Mouse (Mus musculus): Measurements from ENCODE around the gene Vwa8. TPM values are rescaled to one million over a fixed set of nuclear protein-coding genes. Genes with fewer than 3 reads are reported as not detected.
A peak's percentile ranks its signal among the peaks of the same experiment; 100 is the strongest.

Vwa8 gene
- 9.5 and 10.0 TPM in 2 replicates for polyA plus RNA-seq (2016; fragmentation: Nextera tagmentation; extraction: Ambion mirVana)

- Histone ChIP-seq H3K36me3 (no peaks in the 10 kb centered on the region), H3K4me1 (peaks cover 10% of the 10 kb centered on the region), H3K9me3 (replicated peaks) (no peaks in the 10 kb centered on the region), H3K9ac (peak within 1 kb of the TSS; percentile 79), H3K4me2 (replicated peaks) (peak within 1 kb of the TSS; percentile 75), H3K4me3 (peak within 1 kb of the TSS; percentile 75), H3K27ac (peak within 1 kb of the TSS; percentile 86), H3K27me3 (no peaks in the 10 kb centered on the region)
- 3% methylated on average over 58 of the region's 61 CpGs for WGBS
- ATAC-seq (ENCODE audit: low FRiP score): peak; percentile 90
Measured at GRCm38 (mm10) chr14:78848941-78849911, at the start of gene Vwa8. Vwa8 (plus strand) TSS chr14:78849052.

- Histone ChIP-seq H3K9ac (no peak overlapping the region), H3K9me3 (replicated peaks) (no peaks in the 10 kb centered on the region), H3K36me3 (no peaks in the 10 kb centered on the region), H3K27ac (no peak overlapping the region), H3K4me2 (replicated peaks) (no peak overlapping the region), H3K27me3 (no peaks in the 10 kb centered on the region), H3K4me1 (no peaks in the 10 kb centered on the region), H3K4me3 (no peak overlapping the region)
- 93% methylated on average over 2 of the region's 2 CpGs for WGBS
- no peak for ATAC-seq (ENCODE audit: low FRiP score)
Measured at GRCm38 (mm10) chr14:78802378-78802777, 46.5 kb upstream of the Vwa8 start.

GRCm38 (mm10) chr14:78803924-78804323 lies 44.9 kb upstream of the Vwa8 start:
- WGBS: 77% methylated on average over 6 of the region's 6 CpGs
- H3K9me3 ChIP-seq (replicated peaks): no peaks in the 10 kb centered on the region
- no peak for ATAC-seq (ENCODE audit: low FRiP score)
- H3K4me3 ChIP-seq: no peak overlapping the region
- no peaks in the 10 kb centered on the region for H3K27me3 ChIP-seq
- H3K27ac ChIP-seq: no peak overlapping the region
- no peak overlapping the region for H3K9ac ChIP-seq
- H3K4me2 ChIP-seq (replicated peaks): no peak overlapping the region
- H3K4me1 ChIP-seq: no peaks in the 10 kb centered on the region
- H3K36me3 ChIP-seq: no peaks in the 10 kb centered on the region

GRCm38 (mm10) chr14:78812896-78813295 lies 36.0 kb upstream of the Vwa8 start:
- ATAC-seq (ENCODE audit: low FRiP score): no peak
- Histone ChIP-seq H3K4me1 (no peaks in the 10 kb centered on the region), H3K36me3 (no peaks in the 10 kb centered on the region), H3K27me3 (no peaks in the 10 kb centered on the region), H3K4me2 (replicated peaks) (no peak overlapping the region), H3K9ac (no peak overlapping the region), H3K27ac (no peak overlapping the region), H3K9me3 (replicated peaks) (no peaks in the 10 kb centered on the region), H3K4me3 (no peak overlapping the region)
- 97% methylated on average over 2 of the region's 2 CpGs for WGBS

- WGBS: 43% methylated on average over 2 of the region's 3 CpGs
Measured at GRCm38 (mm10) chr14:78816411-78816810, 32.4 kb upstream of the Vwa8 start.

GRCm38 (mm10) chr14:78817651-78818050 lies 31.2 kb upstream of the Vwa8 start:
- Histone ChIP-seq H3K4me3 (no peak overlapping the region), H3K9ac (no peak overlapping the region), H3K9me3 (replicated peaks) (no peaks in the 10 kb centered on the region), H3K27me3 (no peaks in the 10 kb centered on the region), H3K36me3 (no peaks in the 10 kb centered on the region), H3K4me2 (replicated peaks) (no peak overlapping the region), H3K4me1 (no peaks in the 10 kb centered on the region), H3K27ac (no peak overlapping the region)
- WGBS: 86% methylated on average over 3 of the region's 3 CpGs
- no peak for ATAC-seq (ENCODE audit: low FRiP score)

More at GRCm38 (mm10) chr14:78816411-78816810, 32.4 kb upstream of the Vwa8 start:
- ATAC-seq (ENCODE audit: low FRiP score): no peak
- H3K36me3 ChIP-seq: no peaks in the 10 kb centered on the region
- H3K27me3 ChIP-seq: no peaks in the 10 kb centered on the region
- H3K4me2 ChIP-seq (replicated peaks): no peak overlapping the region
- H3K9ac ChIP-seq: no peak overlapping the region
- H3K27ac ChIP-seq: no peak overlapping the region
- H3K9me3 ChIP-seq (replicated peaks): no peaks in the 10 kb centered on the region
- no peaks in the 10 kb centered on the region for H3K4me1 ChIP-seq
- H3K4me3 ChIP-seq: no peak overlapping the region

GRCm38 (mm10) chr14:78818406-78818805 lies 30.4 kb upstream of the Vwa8 start:
- Histone ChIP-seq H3K9me3 (replicated peaks) (no peaks in the 10 kb centered on the region), H3K4me3 (no peak overlapping the region), H3K9ac (no peak overlapping the region), H3K27me3 (no peaks in the 10 kb centered on the region), H3K4me1 (no peaks in the 10 kb centered on the region), H3K27ac (no peak overlapping the region), H3K36me3 (no peaks in the 10 kb centered on the region), H3K4me2 (replicated peaks) (no peak overlapping the region)
- WGBS: 88% methylated on average over 3 of the region's 3 CpGs
- no peak for ATAC-seq (ENCODE audit: low FRiP score)

GRCm38 (mm10) chr14:78824013-78824412 lies 24.8 kb upstream of the Vwa8 start:
- ATAC-seq (ENCODE audit: low FRiP score): no peak
- no peak overlapping the region for H3K4me3 ChIP-seq
- H3K36me3 ChIP-seq: no peaks in the 10 kb centered on the region
- H3K4me2 ChIP-seq (replicated peaks): no peak overlapping the region
- H3K9ac ChIP-seq: no peak overlapping the region
- no peaks in the 10 kb centered on the region for H3K9me3 ChIP-seq (replicated peaks)
- H3K4me1 ChIP-seq: no peaks in the 10 kb centered on the region
- 85% methylated on average over 4 of the region's 4 CpGs for WGBS
- H3K27me3 ChIP-seq: no peaks in the 10 kb centered on the region
- H3K27ac ChIP-seq: no peak overlapping the region

- no peak for ATAC-seq (ENCODE audit: low FRiP score)
- Histone ChIP-seq H3K4me1 (no peaks in the 10 kb centered on the region), H3K4me2 (replicated peaks) (no peak overlapping the region), H3K9ac (no peak overlapping the region), H3K9me3 (replicated peaks) (no peaks in the 10 kb centered on the region), H3K27ac (no peak overlapping the region), H3K4me3 (no peak overlapping the region), H3K27me3 (no peaks in the 10 kb centered on the region), H3K36me3 (no peaks in the 10 kb centered on the region)
- 40% methylated on average over 4 of the region's 4 CpGs for WGBS
Measured at GRCm38 (mm10) chr14:78824507-78824906, 24.3 kb upstream of the Vwa8 start.

- 58% methylated on average over 4 of the region's 4 CpGs for WGBS
- H3K9ac ChIP-seq: no peak overlapping the region
- ATAC-seq (ENCODE audit: low FRiP score): no peak
- no peak overlapping the region for H3K4me2 ChIP-seq (replicated peaks)
- no peaks in the 10 kb centered on the region for H3K27me3 ChIP-seq
- no peak overlapping the region for H3K27ac ChIP-seq
- H3K36me3 ChIP-seq: no peaks in the 10 kb centered on the region
- H3K4me1 ChIP-seq: no peaks in the 10 kb centered on the region
- no peaks in the 10 kb centered on the region for H3K9me3 ChIP-seq (replicated peaks)
- no peak overlapping the region for H3K4me3 ChIP-seq
Measured at GRCm38 (mm10) chr14:78831158-78831557, 17.7 kb upstream of the Vwa8 start.

- Histone ChIP-seq H3K4me2 (replicated peaks) (no peak overlapping the region), H3K36me3 (no peaks in the 10 kb centered on the region), H3K4me1 (peaks cover 10% of the 10 kb centered on the region), H3K9me3 (replicated peaks) (no peaks in the 10 kb centered on the region), H3K27ac (no peak overlapping the region), H3K4me3 (no peak overlapping the region), H3K9ac (no peak overlapping the region), H3K27me3 (no peaks in the 10 kb centered on the region)
- no peak for ATAC-seq (ENCODE audit: low FRiP score)
- 83% methylated on average over 1 of the region's 1 CpGs for WGBS
Measured at GRCm38 (mm10) chr14:78847948-78848347, 904 bp upstream of the Vwa8 start.

GRCm38 (mm10) chr14:78848477-78848876 lies 375 bp upstream of the Vwa8 start:
- Histone ChIP-seq H3K9me3 (replicated peaks) (no peaks in the 10 kb centered on the region), H3K4me1 (peaks cover 10% of the 10 kb centered on the region), H3K4me3 (peak overlapping the region; percentile 75), H3K4me2 (replicated peaks) (peak overlapping the region; percentile 75), H3K9ac (peak overlapping the region; percentile 79), H3K36me3 (no peaks in the 10 kb centered on the region), H3K27me3 (no peaks in the 10 kb centered on the region), H3K27ac (peak overlapping the region; percentile 86)
- WGBS: 6% methylated on average over 3 of the region's 3 CpGs
- ATAC-seq (ENCODE audit: low FRiP score): no peak
